Mouse (Mus musculus): ENCODE measurements around the gene Nol9. TPM values are rescaled to one million over a fixed set of nuclear protein-coding genes. Genes with fewer than 3 reads are reported as not detected.

The Nol9 gene
- total and polyA plus RNA-seq, 2 experiments from 2014 or later, result 19.0 to 22.5 TPM

GRCm38 (mm10) chr4:152079261-152079660, 40.1 kb downstream of the Nol9 start:
- H3K9me3 ChIP-seq (ENCODE audit: low read length), result no peaks in the 10 kb centered on the region
- H3K4me3 ChIP-seq (ENCODE audit: low read depth, low read length), result no peak overlapping the region
- DNase-seq (ENCODE audit: low spot score) (no peak), ATAC-seq (ENCODE audit: low FRiP score) (no peak)
- H3K4me1 ChIP-seq (ENCODE audit: insufficient read depth, low read length), result no peaks in the 10 kb centered on the region
- WGBS, result 88% methylated on average over 3 of the region's 3 CpGs
- no peaks in the 10 kb centered on the region for H3K27me3 ChIP-seq (ENCODE audit: insufficient read depth, low read length)
- no peak for TF ChIP-seq CTCF (IDR thresholded peaks at IDR 0.05)
- no peaks in the 10 kb centered on the region for H3K36me3 ChIP-seq (ENCODE audit: insufficient read depth, low read length)
- no peak overlapping the region for H3K27ac ChIP-seq (ENCODE audit: low read depth, low read length)
- H3K4me2 ChIP-seq (ENCODE audit: low read depth, low read length, poor library complexity, severe bottlenecking), result no peak overlapping the region
- H3K9ac ChIP-seq (replicated peaks; ENCODE audit: low read length, poor library complexity, severe bottlenecking), result no peak overlapping the region

- Histone ChIP-seq H3K4me1 (ENCODE audit: insufficient read depth, low read length) (no peaks in the 10 kb centered on the region), H3K27ac (ENCODE audit: low read depth, low read length) (no peak overlapping the region), H3K36me3 (ENCODE audit: insufficient read depth, low read length) (no peaks in the 10 kb centered on the region), H3K9ac (replicated peaks; ENCODE audit: low read length, poor library complexity, severe bottlenecking) (no peak overlapping the region), H3K4me3 (ENCODE audit: low read depth, low read length) (no peak overlapping the region), H3K9me3 (ENCODE audit: low read length) (no peaks in the 10 kb centered on the region), H3K27me3 (ENCODE audit: insufficient read depth, low read length) (no peaks in the 10 kb centered on the region), H3K4me2 (ENCODE audit: low read depth, low read length, poor library complexity, severe bottlenecking) (no peak overlapping the region)
- DNase-seq (ENCODE audit: low spot score) (no peak), ATAC-seq (ENCODE audit: low FRiP score) (no peak)
- 71% methylated on average over 7 of the region's 7 CpGs for WGBS
- TF ChIP-seq CTCF (IDR thresholded peaks at IDR 0.05), result no peak
Observed at GRCm38 (mm10) chr4:152079931-152080330, 40.8 kb downstream of the Nol9 start.

GRCm38 (mm10) chr4:152083611-152084220, 44.6 kb downstream of the Nol9 start:
- ATAC-seq (ENCODE audit: low FRiP score) (no peak), DNase-seq (ENCODE audit: low spot score) (no peak)
- TF ChIP-seq CTCF (IDR thresholded peaks at IDR 0.05), result no peak
- Histone ChIP-seq H3K36me3 (ENCODE audit: insufficient read depth, low read length) (no peaks in the 10 kb centered on the region), H3K4me1 (ENCODE audit: insufficient read depth, low read length) (peaks cover 14% of the 10 kb centered on the region; the same call in 1 of the 2 replicates), H3K4me3 (ENCODE audit: low read depth, low read length) (no peak overlapping the region), H3K27ac (ENCODE audit: low read depth, low read length) (no peak overlapping the region), H3K9me3 (ENCODE audit: low read length) (no peaks in the 10 kb centered on the region), H3K4me2 (ENCODE audit: low read depth, low read length, poor library complexity, severe bottlenecking) (no peak overlapping the region), H3K27me3 (ENCODE audit: insufficient read depth, low read length) (no peaks in the 10 kb centered on the region), H3K9ac (replicated peaks; ENCODE audit: low read length, poor library complexity, severe bottlenecking) (no peak overlapping the region)
- WGBS, result 64% methylated on average over 7 of the region's 7 CpGs

DNA sequence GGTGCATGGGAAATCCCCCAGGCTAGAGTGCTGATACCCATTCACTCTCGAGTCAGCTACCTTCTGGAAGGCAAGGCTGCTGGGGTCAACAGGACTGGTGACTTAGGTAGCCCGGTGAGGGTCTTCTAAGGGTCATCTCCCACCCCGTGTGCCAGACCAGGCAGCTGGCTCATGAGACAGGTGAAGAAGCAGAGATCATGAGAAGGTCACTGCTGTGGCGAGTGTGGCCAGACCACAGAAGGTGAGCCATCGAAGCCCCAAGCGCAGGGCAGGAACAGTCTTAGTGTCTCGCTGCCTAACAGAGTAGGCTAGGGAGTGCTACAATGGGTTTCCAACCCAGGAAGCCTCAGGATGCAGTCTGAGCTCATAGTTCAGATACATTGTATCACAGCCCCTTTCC, 45.5 kb downstream of the Nol9 start:
- Histone ChIP-seq H3K4me2 (ENCODE audit: low read depth, low read length, poor library complexity, severe bottlenecking) (no peak overlapping the region), H3K27me3 (ENCODE audit: insufficient read depth, low read length) (no peaks in the 10 kb centered on the region), H3K36me3 (ENCODE audit: insufficient read depth, low read length) (no peaks in the 10 kb centered on the region), H3K9me3 (ENCODE audit: low read length) (no peaks in the 10 kb centered on the region), H3K27ac (ENCODE audit: low read depth, low read length) (no peak overlapping the region), H3K4me3 (ENCODE audit: low read depth, low read length) (no peak overlapping the region), H3K4me1 (ENCODE audit: insufficient read depth, low read length) (peaks cover 14% of the 10 kb centered on the region; the same call in 1 of the 2 replicates), H3K9ac (replicated peaks; ENCODE audit: low read length, poor library complexity, severe bottlenecking) (no peak overlapping the region)
- WGBS, result 85% methylated on average over 7 of the region's 7 CpGs
- no peak for ATAC-seq (ENCODE audit: low FRiP score)
- no peak for TF ChIP-seq CTCF (IDR thresholded peaks at IDR 0.05)
- DNase-seq (ENCODE audit: low spot score), result no peak

GRCm38 (mm10) chr4:152086505-152087210, 47.5 kb downstream of the Nol9 start:
- ATAC-seq (ENCODE audit: low FRiP score), result peak; percentile 68
- under 1% methylated on average over 63 of the region's 92 CpGs for WGBS
- Histone ChIP-seq H3K9me3 (ENCODE audit: low read length) (no peaks in the 10 kb centered on the region), H3K4me3 (ENCODE audit: low read depth, low read length) (peak overlapping the region; percentile 61), H3K4me2 (ENCODE audit: low read depth, low read length, poor library complexity, severe bottlenecking) (peak overlapping the region; percentile 87), H3K36me3 (ENCODE audit: insufficient read depth, low read length) (no peaks in the 10 kb centered on the region), H3K4me1 (ENCODE audit: insufficient read depth, low read length) (peaks cover 14% of the 10 kb centered on the region; the same call in 1 of the 2 replicates), H3K27ac (ENCODE audit: low read depth, low read length) (no peak overlapping the region; the same call in 1 of the 2 replicates), H3K27me3 (ENCODE audit: insufficient read depth, low read length) (no peaks in the 10 kb centered on the region), H3K9ac (replicated peaks; ENCODE audit: low read length, poor library complexity, severe bottlenecking) (peak overlapping the region; percentile 85)
- DNase-seq (ENCODE audit: low spot score), result no peak
- no peak for TF ChIP-seq CTCF (IDR thresholded peaks at IDR 0.05)
